Mouse (Mus musculus): ENCODE measurements around the gene Neurl2. TPM values are rescaled to one million over a fixed set of nuclear protein-coding genes. Genes with fewer than 3 reads are reported as not detected.
A peak's percentile ranks its signal among the peaks of the same experiment; 100 is the strongest.
"Not testable (repeated sequence)": the region's sequence is repeated elsewhere in the genome, so short reads cannot be mapped to it uniquely, and the experiment has no call there.

Neurl2 gene
- polyA plus RNA-seq, 1 experiment = 6.3 TPM

DNA sequence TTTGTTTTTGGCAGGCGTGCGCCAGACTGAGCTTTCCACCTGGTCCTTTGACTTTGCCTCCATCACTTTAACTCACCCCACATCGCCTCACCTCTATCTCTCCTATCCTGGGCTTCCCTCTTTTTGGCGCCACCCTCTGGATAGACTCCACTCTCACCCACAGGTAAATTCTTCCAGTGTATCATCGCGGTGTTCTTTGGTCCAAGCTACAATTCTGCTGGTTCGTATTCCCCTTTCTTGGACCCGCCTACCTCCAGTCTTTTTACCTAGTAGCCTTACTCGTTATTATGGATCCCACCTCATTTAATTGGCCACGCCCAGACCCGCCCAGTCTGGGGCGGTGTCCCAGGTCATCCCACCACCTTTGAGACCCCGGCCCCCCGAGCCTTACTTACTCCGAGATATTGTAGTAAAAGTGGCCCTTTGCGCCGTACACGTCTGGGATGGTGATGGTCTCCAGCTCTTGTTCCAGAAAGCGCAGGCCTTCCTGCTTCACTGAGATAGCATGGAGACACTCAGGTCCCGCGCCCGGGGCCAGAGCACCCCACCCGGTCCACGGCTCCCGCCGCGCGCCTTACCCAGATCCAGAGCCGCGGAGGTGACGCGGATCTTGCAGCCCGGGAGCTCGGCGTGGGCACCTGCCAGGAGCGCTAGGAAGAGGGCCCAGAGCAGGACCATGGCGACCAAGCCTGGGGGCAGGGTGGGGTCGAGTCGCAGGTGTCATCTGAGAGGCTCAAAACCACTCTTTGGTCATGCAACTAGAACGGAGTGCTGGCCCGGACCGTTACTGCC lies 23.2 kb upstream of the Neurl2 start:
- no peaks in the 10 kb centered on the region for H3K4me1 ChIP-seq (ENCODE audit: control insufficient read depth, insufficient read depth, low read length)
- H3K27ac ChIP-seq (ENCODE audit: insufficient read depth, low read length) = no peak overlapping the region
- WGBS = 2% methylated on average over 42 of the region's 42 CpGs
- DNase-seq = peak; percentile 37 to 44
- TF ChIP-seq POLR2A (IDR thresholded peaks at IDR 0.05; ENCODE audit: borderline replicate concordance, insufficient read depth, low read length) (no peak), CTCF (IDR thresholded peaks at IDR 0.05; ENCODE audit: borderline replicate concordance, insufficient read depth, low read depth, low read length) (peak; percentile 22; the same call in 1 of the 2 replicates)
- H3K27me3 ChIP-seq (ENCODE audit: control insufficient read depth, insufficient read depth, low read length) = no peaks in the 10 kb centered on the region
- peak overlapping the region; percentile 41 for H3K4me3 ChIP-seq (replicated peaks; ENCODE audit: insufficient read depth, low read depth, low read length)

GRCm38 (mm10) chr2:164855572-164855971 lies 22.3 kb upstream of the Neurl2 start:
- H3K27ac ChIP-seq (ENCODE audit: insufficient read depth, low read length); DNase-seq; H3K4me3 ChIP-seq (replicated peaks; ENCODE audit: insufficient read depth, low read depth, low read length); H3K27me3 ChIP-seq (ENCODE audit: control insufficient read depth, insufficient read depth, low read length); H3K4me1 ChIP-seq (ENCODE audit: control insufficient read depth, insufficient read depth, low read length): not testable (repeated sequence)
- WGBS = 91% methylated on average over 5 of the region's 5 CpGs

DNA sequence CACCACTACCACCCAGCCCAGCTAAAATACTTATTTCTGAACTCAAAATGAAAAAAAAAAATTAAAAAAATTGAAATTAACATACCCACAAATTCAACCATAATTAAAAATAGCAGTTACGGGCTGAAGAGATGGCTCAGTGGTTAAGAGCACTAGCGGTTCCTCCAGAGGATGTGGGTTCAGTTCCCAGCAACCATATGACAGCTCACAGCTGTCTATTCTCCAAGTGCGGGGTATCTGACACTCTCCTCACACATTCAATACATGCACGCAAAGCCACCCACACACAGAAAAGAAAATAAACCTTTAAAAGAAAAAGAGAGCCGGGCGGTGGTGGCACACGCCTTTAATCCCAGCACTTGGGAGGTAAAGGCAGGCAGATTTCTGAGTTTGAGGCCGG lies 16.8 kb upstream of the Neurl2 start:
- Histone ChIP-seq H3K27ac (ENCODE audit: insufficient read depth, low read length) (no peak overlapping the region), H3K27me3 (ENCODE audit: control insufficient read depth, insufficient read depth, low read length) (no peaks in the 10 kb centered on the region), H3K4me1 (ENCODE audit: control insufficient read depth, insufficient read depth, low read length) (no peaks in the 10 kb centered on the region), H3K4me3 (replicated peaks; ENCODE audit: insufficient read depth, low read depth, low read length) (no peak overlapping the region)
- DNase-seq = no peak
- 91% methylated on average over 8 of the region's 8 CpGs for WGBS
- no peak for TF ChIP-seq POLR2A (IDR thresholded peaks at IDR 0.05; ENCODE audit: borderline replicate concordance, insufficient read depth, low read length)
- TF ChIP-seq CTCF (IDR thresholded peaks at IDR 0.05; ENCODE audit: borderline replicate concordance, insufficient read depth, low read depth, low read length) = no peak

- WGBS = 60% methylated on average over 3 of the region's 3 CpGs
- Histone ChIP-seq H3K27me3 (ENCODE audit: control insufficient read depth, insufficient read depth, low read length) (no peaks in the 10 kb centered on the region), H3K4me1 (ENCODE audit: control insufficient read depth, insufficient read depth, low read length) (no peaks in the 10 kb centered on the region), H3K4me3 (replicated peaks; ENCODE audit: insufficient read depth, low read depth, low read length) (no peak overlapping the region), H3K27ac (ENCODE audit: insufficient read depth, low read length) (no peak overlapping the region)
- no peak for DNase-seq
- TF ChIP-seq POLR2A (IDR thresholded peaks at IDR 0.05; ENCODE audit: borderline replicate concordance, insufficient read depth, low read length) = no peak
- no peak for TF ChIP-seq CTCF (IDR thresholded peaks at IDR 0.05; ENCODE audit: borderline replicate concordance, insufficient read depth, low read depth, low read length)
Measured at GRCm38 (mm10) chr2:164845782-164846181, 12.5 kb upstream of the Neurl2 start.

DNA sequence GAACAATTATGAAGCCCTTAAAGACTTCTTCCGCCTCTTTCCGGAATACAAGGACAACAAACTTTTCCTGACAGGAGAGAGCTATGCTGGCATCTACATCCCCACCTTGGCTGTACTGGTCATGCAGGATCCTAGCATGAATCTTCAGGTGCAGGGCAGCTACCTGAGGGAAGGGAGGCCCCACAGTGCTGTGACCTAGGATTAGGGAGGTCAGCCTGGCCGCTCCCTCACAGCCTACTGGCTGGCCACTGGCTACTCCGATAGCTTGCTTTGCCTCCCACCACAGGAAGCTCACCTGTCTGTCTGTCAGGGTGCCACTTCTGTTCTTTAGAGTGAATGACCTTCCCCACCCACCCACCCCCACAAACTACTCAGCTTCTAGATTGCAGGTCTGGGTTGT lies 1.9 kb upstream of the Neurl2 start:
- no peak for DNase-seq
- peak overlapping the region; percentile 84 for H3K4me3 ChIP-seq (replicated peaks; ENCODE audit: insufficient read depth, low read depth, low read length)
- no peak overlapping the region for H3K27ac ChIP-seq (ENCODE audit: insufficient read depth, low read length)
- 81% methylated on average over 4 of the region's 4 CpGs for WGBS
- H3K4me1 ChIP-seq (ENCODE audit: control insufficient read depth, insufficient read depth, low read length) = peaks cover 3% of the 10 kb centered on the region; the same call in 1 of the 2 replicates
- no peaks in the 10 kb centered on the region for H3K27me3 ChIP-seq (ENCODE audit: control insufficient read depth, insufficient read depth, low read length)
- TF ChIP-seq POLR2A (IDR thresholded peaks at IDR 0.05; ENCODE audit: borderline replicate concordance, insufficient read depth, low read length) = no peak
- TF ChIP-seq CTCF (IDR thresholded peaks at IDR 0.05; ENCODE audit: borderline replicate concordance, insufficient read depth, low read depth, low read length) = no peak

DNA sequence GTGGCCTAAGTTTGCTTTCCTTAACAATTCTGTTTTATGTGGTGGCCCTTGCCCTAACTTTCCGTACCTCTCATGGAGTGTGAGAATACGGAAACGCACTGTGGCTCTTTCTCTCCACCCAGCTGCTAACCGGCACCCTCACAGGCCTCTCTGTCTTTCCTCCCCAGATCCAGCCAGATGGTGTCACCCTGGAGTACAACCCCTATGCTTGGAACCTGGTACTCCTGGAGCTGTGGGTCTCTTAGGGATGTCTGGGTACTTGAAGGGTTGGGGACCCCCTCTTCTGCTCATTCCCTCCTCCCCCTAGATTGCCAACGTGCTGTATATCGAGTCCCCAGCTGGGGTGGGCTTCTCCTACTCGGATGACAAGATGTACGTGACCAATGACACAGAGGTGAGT lies 1.3 kb upstream of the Neurl2 start:
- 20% methylated on average over 8 of the region's 8 CpGs for WGBS
- no peak overlapping the region for H3K27ac ChIP-seq (ENCODE audit: insufficient read depth, low read length)

GRCm38 (mm10) chr2:164832748-164833301 lies 431 bp downstream of the Neurl2 start, which contains the start of gene Ctsa:
Gene Ctsa, plus strand, starts transcription at chr2:164832873.
- WGBS = under 1% methylated on average over 35 of the region's 35 CpGs
- DNase-seq = peak; percentile 78 to 81
- H3K27ac ChIP-seq (ENCODE audit: insufficient read depth, low read length) = peak within 1 kb of the TSS; percentile 75

More for the DNA sequence above, 1.3 kb upstream of the Neurl2 start:
- Histone ChIP-seq H3K27me3 (ENCODE audit: control insufficient read depth, insufficient read depth, low read length) (no peaks in the 10 kb centered on the region), H3K4me1 (ENCODE audit: control insufficient read depth, insufficient read depth, low read length) (peaks cover 3% of the 10 kb centered on the region; the same call in 1 of the 2 replicates), H3K4me3 (replicated peaks; ENCODE audit: insufficient read depth, low read depth, low read length) (peak overlapping the region; percentile 84)
- TF ChIP-seq POLR2A (IDR thresholded peaks at IDR 0.05; ENCODE audit: borderline replicate concordance, insufficient read depth, low read length) (no peak), CTCF (IDR thresholded peaks at IDR 0.05; ENCODE audit: borderline replicate concordance, insufficient read depth, low read depth, low read length) (no peak)
- DNase-seq = peak in 1 of 2 experiments; percentile 47

More at GRCm38 (mm10) chr2:164832748-164833301, 431 bp downstream of the Neurl2 start, which contains the start of gene Ctsa:
- Histone ChIP-seq H3K4me3 (replicated peaks; ENCODE audit: insufficient read depth, low read depth, low read length) (peak within 1 kb of the TSS; percentile 84), H3K27me3 (ENCODE audit: control insufficient read depth, insufficient read depth, low read length) (no peaks in the 10 kb centered on the region), H3K4me1 (ENCODE audit: control insufficient read depth, insufficient read depth, low read length) (peaks cover 3% of the 10 kb centered on the region; the same call in 1 of the 2 replicates)
- TF ChIP-seq POLR2A (IDR thresholded peaks at IDR 0.05; ENCODE audit: borderline replicate concordance, insufficient read depth, low read length) = no peak
- TF ChIP-seq CTCF (IDR thresholded peaks at IDR 0.05; ENCODE audit: borderline replicate concordance, insufficient read depth, low read depth, low read length) = peak; percentile 45; the same call in 1 of the 2 replicates

Data from cerebellum, adult 2 months (tissue).